Mouse (Mus musculus) intestine, embryonic 14.5 days (tissue): Measurements from ENCODE around the gene Coa7. TPM values are rescaled to one million over a fixed set of nuclear protein-coding genes. Genes with fewer than 3 reads are reported as not detected.

Experiments
- ATAC-seq: fragments of 200-750 bp; cut with Nextera tagmentation; replicated peaks from 2 replicates; pipeline ENCODE4 v1.8.0; 2017; ENCODE audit warnings: low read depth, moderate number of reproducible peaks, moderate TSS enrichment, moderate library complexity; ENCODE audit not compliant: low FRiP score, low TSS enrichment
- DNase-seq: peaks from one replicate; pipeline ENCODE4 v3.0.0-alpha.2; 2018; ENCODE audit warnings: low spot score
- H3K27ac ChIP-seq: fragments of 300-500 bp; sonication (generic); 2 replicates; pipeline ENCODE4 v1.5.1; 2014; ENCODE audit warnings: low read depth, mild to moderate bottlenecking, control low read depth
- H3K27me3 ChIP-seq: fragments of 300-500 bp; sonication (generic); replicated peaks from 2 replicates; pipeline ENCODE4 v1.6.1; 2014; ENCODE audit warnings: low read length, control low read depth; ENCODE audit not compliant: control insufficient read depth, insufficient read depth
- H3K36me3 ChIP-seq: fragments of 300-500 bp; sonication (generic); 2 replicates; pipeline ENCODE4 v1.6.1; 2014; ENCODE audit warnings: low read length, control low read depth; ENCODE audit not compliant: control insufficient read depth, insufficient read depth
- H3K4me1 ChIP-seq: fragments of 300-500 bp; sonication (generic); replicated peaks from 2 replicates; pipeline ENCODE4 v1.6.1; 2014; ENCODE audit warnings: low read length, control low read depth, mixed read lengths; ENCODE audit not compliant: control insufficient read depth, insufficient read depth
- H3K4me2 ChIP-seq: fragments of 300-500 bp; sonication (generic); 2 replicates; pipeline ENCODE4 v1.6.1; 2014; ENCODE audit warnings: low read length
- H3K4me3 ChIP-seq: fragments of 300-500 bp; sonication (generic); 2 replicates; pipeline ENCODE4 v1.5.1; 2014; ENCODE audit warnings: low read depth, low read length, control low read depth, mixed read lengths
- H3K9ac ChIP-seq: fragments of 300-500 bp; sonication (generic); 2 replicates; pipeline ENCODE4 v1.6.1; 2014; ENCODE audit warnings: mild to moderate bottlenecking, low read length
- H3K9me3 ChIP-seq: fragments of 300-500 bp; sonication (generic); 2 replicates; pipeline ENCODE4 v1.6.1; 2016; ENCODE audit warnings: low read length, control low read depth; ENCODE audit not compliant: control insufficient read depth
- WGBS: fragments of 180-500 bp; shearing (Covaris S2); extraction: QIAGEN DNeasy Blood & Tissue Kit; methylation state at CpG from one replicate; pipeline ENCODE4 v1.1.7; 2014; 5-methylcytosine and 5-hydroxymethylcytosine counted together
- polyA plus RNA-seq: library from polyadenylated mRNA; unstranded; fragments of >200 nt; fragmentation: Nextera tagmentation; extraction: Ambion mirVana; gene quantifications from 2 replicates; pipeline ENCODE4 v1.2.1, GENCODE M21; 2014

Gene Coa7
- polyA plus RNA-seq, 1 experiment from 2014 or later: 63.4 TPM

GRCm38 (mm10) chr4:108318649-108319615 lies 9.0 kb upstream of the Coa7 start:
- no peak overlapping the region for H3K4me2 ChIP-seq
- 45% methylated on average over 7 of the region's 8 CpGs for WGBS
- H3K4me3 ChIP-seq: no peak overlapping the region
- no peaks in the 10 kb centered on the region for H3K4me1 ChIP-seq
- no peaks in the 10 kb centered on the region for H3K9me3 ChIP-seq
- no peak for DNase-seq
- H3K27me3 ChIP-seq: no peaks in the 10 kb centered on the region
- H3K27ac ChIP-seq: no peak overlapping the region
- no peaks in the 10 kb centered on the region for H3K36me3 ChIP-seq
- ATAC-seq: no peak
- H3K9ac ChIP-seq: no peak overlapping the region

GRCm38 (mm10) chr4:108319747-108320146 lies 8.2 kb upstream of the Coa7 start:
- H3K4me1 ChIP-seq: no peaks in the 10 kb centered on the region
- no peak overlapping the region for H3K9ac ChIP-seq
- H3K4me2 ChIP-seq: no peak overlapping the region
- no peaks in the 10 kb centered on the region for H3K27me3 ChIP-seq
- DNase-seq (no peak), ATAC-seq (no peak)
- no peaks in the 10 kb centered on the region for H3K36me3 ChIP-seq
- no peak overlapping the region for H3K4me3 ChIP-seq
- WGBS: 73% methylated on average over 6 of the region's 6 CpGs
- H3K27ac ChIP-seq: no peak overlapping the region
- no peaks in the 10 kb centered on the region for H3K9me3 ChIP-seq

GRCm38 (mm10) chr4:108320627-108321380 lies 7.1 kb upstream of the Coa7 start:
- WGBS: 75% methylated on average over 7 of the region's 7 CpGs

GRCm38 (mm10) chr4:108323588-108323987 lies 4.4 kb upstream of the Coa7 start:
- DNase-seq: no peak
- ATAC-seq: no peak
- no peaks in the 10 kb centered on the region for H3K36me3 ChIP-seq
- H3K27ac ChIP-seq: no peak overlapping the region
- H3K27me3 ChIP-seq: no peaks in the 10 kb centered on the region
- peaks cover 3% of the 10 kb centered on the region; the same call in 1 of the 2 replicates for H3K4me1 ChIP-seq
- H3K9me3 ChIP-seq: no peaks in the 10 kb centered on the region
- H3K9ac ChIP-seq: no peak overlapping the region
- H3K4me3 ChIP-seq: no peak overlapping the region
- no peak overlapping the region for H3K4me2 ChIP-seq
- WGBS: 72% methylated on average over 5 of the region's 5 CpGs

More at GRCm38 (mm10) chr4:108320627-108321380, 7.1 kb upstream of the Coa7 start:
- DNase-seq (no peak), ATAC-seq (no peak)
- Histone ChIP-seq H3K9ac (no peak overlapping the region), H3K27me3 (no peaks in the 10 kb centered on the region), H3K4me2 (no peak overlapping the region), H3K36me3 (no peaks in the 10 kb centered on the region), H3K4me1 (no peaks in the 10 kb centered on the region), H3K4me3 (no peak overlapping the region), H3K27ac (no peak overlapping the region), H3K9me3 (no peaks in the 10 kb centered on the region)

GRCm38 (mm10) chr4:108327071-108327579 lies 815 bp upstream of the Coa7 start:
- DNase-seq: peak; percentile 58
- no peak for ATAC-seq
- H3K9ac ChIP-seq: peak overlapping the region; percentile 51

GRCm38 (mm10) chr4:108329840-108330239 lies 1.9 kb downstream of the Coa7 start:
- Histone ChIP-seq H3K4me3 (no peak overlapping the region), H3K4me2 (no peak overlapping the region), H3K4me1 (peaks cover 3% of the 10 kb centered on the region; the same call in 1 of the 2 replicates), H3K27me3 (no peaks in the 10 kb centered on the region), H3K9me3 (no peaks in the 10 kb centered on the region), H3K27ac (no peak overlapping the region), H3K9ac (no peak overlapping the region), H3K36me3 (peaks cover 32% of the 10 kb centered on the region)
- ATAC-seq (no peak), DNase-seq (no peak)
- 91% methylated on average over 6 of the region's 6 CpGs for WGBS

More at GRCm38 (mm10) chr4:108327071-108327579, 815 bp upstream of the Coa7 start:
- Histone ChIP-seq H3K9me3 (no peaks in the 10 kb centered on the region), H3K27me3 (no peaks in the 10 kb centered on the region), H3K4me1 (peaks cover 3% of the 10 kb centered on the region; the same call in 1 of the 2 replicates), H3K27ac (peak overlapping the region; percentile 84), H3K4me2 (peak overlapping the region; percentile 54), H3K36me3 (peaks cover 6% of the 10 kb centered on the region; the same call in 1 of the 2 replicates), H3K4me3 (peak overlapping the region; percentile 75)
- WGBS: 37% methylated on average over 6 of the region's 6 CpGs

GRCm38 (mm10) chr4:108332041-108332440 lies 4.1 kb downstream of the Coa7 start:
- peaks cover 3% of the 10 kb centered on the region; the same call in 1 of the 2 replicates for H3K4me1 ChIP-seq
- H3K4me2 ChIP-seq: no peak overlapping the region
- H3K27me3 ChIP-seq: no peaks in the 10 kb centered on the region
- 89% methylated on average over 9 of the region's 9 CpGs for WGBS
- H3K9ac ChIP-seq: no peak overlapping the region
- no peak for DNase-seq
- H3K9me3 ChIP-seq: no peaks in the 10 kb centered on the region
- no peak overlapping the region for H3K4me3 ChIP-seq
- H3K36me3 ChIP-seq: peaks cover 36% of the 10 kb centered on the region
- H3K27ac ChIP-seq: no peak overlapping the region
- no peak for ATAC-seq

- 90% methylated on average over 6 of the region's 6 CpGs for WGBS
- no peak for DNase-seq
- H3K4me1 ChIP-seq: peaks cover 10% of the 10 kb centered on the region
- H3K27ac ChIP-seq: no peak overlapping the region
- no peaks in the 10 kb centered on the region for H3K9me3 ChIP-seq
- H3K4me2 ChIP-seq: no peak overlapping the region
- H3K9ac ChIP-seq: no peak overlapping the region
- no peak overlapping the region for H3K4me3 ChIP-seq
- H3K27me3 ChIP-seq: no peaks in the 10 kb centered on the region
- no peak for ATAC-seq
- peaks cover 50% of the 10 kb centered on the region for H3K36me3 ChIP-seq
These were observed 7.5 kb downstream of the Coa7 start for GRCm38 (mm10) chr4:108335413-108335812.
